Mouse (Mus musculus) heart, adult 2 months (tissue): ENCODE results near the gene Pou6f2. TPM values are rescaled to one million over a fixed set of nuclear protein-coding genes. Genes with fewer than 3 reads are reported as not detected.

Experiments used
- DNase-seq, 2 experiments: peaks; one replicate each; pipeline ENCODE4 v3.0.0; 2021
- H3K27ac ChIP-seq: fragments of 200-600 bp; 2 replicates; pipeline ENCODE4 v1.8.1; 2022
- H3K27me3 ChIP-seq: fragments of 200-500 bp; 2 replicates; pipeline ENCODE4 v1.6.1; 2012; ENCODE audit warnings: mild to moderate bottlenecking, low read length, inconsistent platforms, mixed read lengths; ENCODE audit not compliant: control insufficient read depth, insufficient read depth
- H3K36me3 ChIP-seq: fragments of 200-500 bp; 2 replicates; pipeline ENCODE4 v1.6.1; 2012; ENCODE audit warnings: low read length, inconsistent platforms; ENCODE audit not compliant: control insufficient read depth, insufficient read depth
- H3K4me1 ChIP-seq: fragments of 200-500 bp; 2 replicates; pipeline ENCODE4 v1.6.1; 2011; ENCODE audit warnings: low read length; ENCODE audit not compliant: control insufficient read depth, insufficient read depth
- H3K4me3 ChIP-seq: fragments of 200-600 bp; 2 replicates; pipeline ENCODE4 v1.8.1; 2022
- H3K79me2 ChIP-seq: fragments of 200-500 bp; replicated peaks from 2 replicates; pipeline ENCODE4 v1.6.1; 2012; ENCODE audit warnings: mild to moderate bottlenecking, inconsistent platforms, low read length, moderate library complexity, mixed read lengths; ENCODE audit not compliant: control insufficient read depth, insufficient read depth
- H3K9ac ChIP-seq: fragments of 200-500 bp; 2 replicates; pipeline ENCODE4 v1.6.1; 2012; ENCODE audit warnings: low read depth, mild to moderate bottlenecking, control low read depth, inconsistent platforms, low read length, mixed read lengths
- CTCF ChIP-seq: fragments of 200-600 bp; IDR thresholded peaks from 2 replicates; pipeline ENCODE4 v1.8.1; 2022; ENCODE audit warnings: antibody characterized with exemption, mild to moderate bottlenecking, moderate library complexity
- EP300 ChIP-seq: fragments of 200-500 bp; IDR thresholded peaks from 2 replicates; pipeline ENCODE4 v1.6.1; 2011; ENCODE audit warnings: low read depth, low read length, control low read depth; ENCODE audit not compliant: insufficient read depth
- POLR2A ChIP-seq: fragments of 200-500 bp; IDR thresholded peaks from 2 replicates; pipeline ENCODE4 v1.6.1; 2011; ENCODE audit warnings: mild to moderate bottlenecking, low read depth, low read length, control low read depth; ENCODE audit not compliant: insufficient read depth
- whole genome bisulfite sequencing: fragments of 180-500 bp; shearing (Covaris S2); methylation state at CpG from one replicate; pipeline ENCODE4 v1.1.7; 2018; 5-methylcytosine and 5-hydroxymethylcytosine counted together
- intact Hi-C: fragments of 180-260 bp; cut with DNase I; formaldehyde crosslinking; loops from one replicate; pipeline ENCODE4 v1.15.1; 2025
- polyA plus RNA-seq: library from polyadenylated mRNA; depleted of rRNA; stranded (reverse); fragments of >200 nt; gene quantifications from 2 replicates; pipeline ENCODE4 v1.2.3, GENCODE M21; 2012
- total RNA-seq, 2 experiments: library from RNA; stranded (reverse); gene quantifications; 2 replicates each; pipeline ENCODE4 v1.2.3; 2021

Gene Pou6f2
- total and polyA plus RNA-seq, 3 experiments, result 0.08 to 0.18 TPM; not detected in 1

GRCm38 (mm10) chr13:18174003-18174402 lies 223.5 kb downstream of the Pou6f2 start:
- Histone ChIP-seq H3K4me1 (no peaks in the 10 kb centered on the region), H3K4me3 (no peak overlapping the region), H3K27ac (no peak overlapping the region), H3K27me3 (no peaks in the 10 kb centered on the region), H3K36me3 (no peaks in the 10 kb centered on the region), H3K79me2 (no peaks in the 10 kb centered on the region), H3K9ac (no peak overlapping the region)
- TF ChIP-seq CTCF (peak; percentile 76), EP300 (no peak), POLR2A (no peak)
- intact Hi-C loops, result loop anchor here (2.0 kb wide), 1 partner anchor 117 kb away; no protein-coding TSS in a partner anchor
- 46% methylated on average over 3 of the region's 3 CpGs for WGBS
- no peak for DNase-seq

GRCm38 (mm10) chr13:18173021-18173420 lies 224.5 kb downstream of the Pou6f2 start:
- no peak overlapping the region for H3K9ac ChIP-seq
- H3K79me2 ChIP-seq, result no peaks in the 10 kb centered on the region
- DNase-seq, result no peak
- TF ChIP-seq CTCF (no peak), EP300 (no peak), POLR2A (no peak)
- no peak overlapping the region for H3K4me3 ChIP-seq
- no peaks in the 10 kb centered on the region for H3K4me1 ChIP-seq
- intact Hi-C loops, result no loop called here
- 27% methylated on average over 3 of the region's 3 CpGs for WGBS
- no peaks in the 10 kb centered on the region for H3K36me3 ChIP-seq
- H3K27ac ChIP-seq, result no peak overlapping the region
- no peaks in the 10 kb centered on the region for H3K27me3 ChIP-seq

- Histone ChIP-seq H3K27me3 (no peaks in the 10 kb centered on the region), H3K36me3 (no peaks in the 10 kb centered on the region), H3K4me3 (no peak overlapping the region), H3K79me2 (no peaks in the 10 kb centered on the region), H3K9ac (no peak overlapping the region), H3K27ac (no peak overlapping the region), H3K4me1 (no peaks in the 10 kb centered on the region)
- no peak for TF ChIP-seq EP300
- 55% methylated on average over 9 of the region's 9 CpGs for WGBS
- intact Hi-C loops, result no loop called here
- DNase-seq, result no peak
Measured at GRCm38 (mm10) chr13:18172334-18172733, 225.2 kb downstream of the Pou6f2 start.

- no peak for DNase-seq
- no peak overlapping the region for H3K9ac ChIP-seq
- TF ChIP-seq CTCF, result no peak
- no peak for TF ChIP-seq EP300
- TF ChIP-seq POLR2A, result no peak
- H3K4me1 ChIP-seq, result no peaks in the 10 kb centered on the region
- no peak overlapping the region for H3K4me3 ChIP-seq
- no peak overlapping the region for H3K27ac ChIP-seq
- intact Hi-C loops, result no loop called here
- no peaks in the 10 kb centered on the region for H3K27me3 ChIP-seq
- 74% methylated on average over 1 of the region's 1 CpGs for WGBS
- H3K79me2 ChIP-seq, result no peaks in the 10 kb centered on the region
- no peaks in the 10 kb centered on the region for H3K36me3 ChIP-seq
Measured at GRCm38 (mm10) chr13:18164182-18164581, 233.3 kb downstream of the Pou6f2 start.

- H3K36me3 ChIP-seq, result no peaks in the 10 kb centered on the region
- intact Hi-C loops, result no loop called here
- H3K4me3 ChIP-seq, result no peak overlapping the region
- DNase-seq, result no peak
- WGBS, result 60% methylated on average over 5 of the region's 5 CpGs
- TF ChIP-seq CTCF (no peak), POLR2A (no peak), EP300 (no peak)
- H3K27me3 ChIP-seq, result no peaks in the 10 kb centered on the region
- no peak overlapping the region for H3K27ac ChIP-seq
- no peak overlapping the region for H3K9ac ChIP-seq
- no peaks in the 10 kb centered on the region for H3K79me2 ChIP-seq
- H3K4me1 ChIP-seq, result no peaks in the 10 kb centered on the region
Measured at GRCm38 (mm10) chr13:18160566-18160965, 236.9 kb downstream of the Pou6f2 start.

GRCm38 (mm10) chr13:18153949-18154582 lies 243.4 kb downstream of the Pou6f2 start:
- H3K36me3 ChIP-seq, result no peaks in the 10 kb centered on the region
- no peak overlapping the region for H3K9ac ChIP-seq
- H3K27ac ChIP-seq, result no peak overlapping the region
- 52% methylated on average over 6 of the region's 6 CpGs for WGBS
- TF ChIP-seq POLR2A, result no peak
- no peak for TF ChIP-seq CTCF
- TF ChIP-seq EP300, result no peak
- H3K4me3 ChIP-seq, result no peak overlapping the region
- no peak for DNase-seq
- no peaks in the 10 kb centered on the region for H3K4me1 ChIP-seq
- intact Hi-C loops, result no loop called here
- H3K27me3 ChIP-seq, result no peaks in the 10 kb centered on the region
- H3K79me2 ChIP-seq, result no peaks in the 10 kb centered on the region
